Mouse (Mus musculus) testis, adult 2 months (tissue): ENCODE measurements at regions not wholly inside any gene's neighbourhood (a gene's known extent, or its start where the extent isn't known, plus 50 kb on each side); places are given as distances from the start of the nearest gene placed in this dataset.

Experiments used
- CTCF ChIP-seq: fragments of 200-500 bp; IDR thresholded peaks from 2 replicates; pipeline ENCODE4 v1.5.1; 2012; ENCODE audit warnings: low read depth, mild to moderate bottlenecking, inconsistent platforms, low read length, moderate library complexity; ENCODE audit not compliant: control insufficient read depth, insufficient read depth, insufficient replicate concordance
- POLR2A ChIP-seq: fragments of 200-500 bp; IDR thresholded peaks from 2 replicates; pipeline ENCODE4 v1.6.1; 2012; ENCODE audit warnings: low read depth, mild to moderate bottlenecking, inconsistent platforms, low read length, moderate library complexity; ENCODE audit not compliant: control insufficient read depth

- no peak for TF ChIP-seq POLR2A
- TF ChIP-seq CTCF = no peak
Measured at GRCm38 (mm10) chr6:117676064-117676821, 164.7 kb upstream of the Zfp637 start.
